ENCODE assay signal across 14 mouse cellular contexts in genomic region chr1:88224029-88224776, GRCm38 (mm10). TPM values are rescaled to one million over a fixed set of nuclear protein-coding genes. Genes with fewer than 3 reads are reported as not detected.
DNase-seq lines count a peak whose midpoint lies in the region; ATAC-seq and TF ChIP-seq lines count a peak whose summit lies in the region.
"Had no signal": no experiment of that assay in that cellular context is flagged by ENCODE, and none has a peak within 500 bp of the region (broad histone marks: within the 10 kb centered on the region; RNA-seq: fewer than 3 reads in every experiment).

No protein-coding gene starts in this region.

- H3K79me2 ChIP-seq in heart, adult 2 months (replicated peaks; ENCODE audit: control insufficient read depth, insufficient read depth, low read length), result no peaks in the 10 kb centered on the region

- H3K4me1 ChIP-seq in heart, adult 2 months (ENCODE audit: control insufficient read depth, insufficient read depth, low read length), result no peaks in the 10 kb centered on the region
- no peaks in the 10 kb centered on the region for H3K4me1 ChIP-seq in heart, embryonic 11.5 days (ENCODE audit: control insufficient read depth, insufficient read depth, low read length)
- H3K4me1 ChIP-seq in lung, adult 2 months (ENCODE audit: control insufficient read depth, insufficient read depth, low read length), result no peaks in the 10 kb centered on the region
- H3K4me1 ChIP-seq in hindbrain, postnatal 0 days (ENCODE audit: insufficient read depth, low read length), result no peaks in the 10 kb centered on the region
- H3K4me1 ChIP-seq: heart, embryonic 15.5 days had no signal

- TF ChIP-seq EP300 in heart, adult 2 months (IDR thresholded peaks at IDR 0.05; ENCODE audit: insufficient read depth, low read depth, low read length), result no peak

- no peaks in the 10 kb centered on the region for H3K27me3 ChIP-seq in heart, adult 2 months (ENCODE audit: control insufficient read depth, insufficient read depth, low read length)
- no peaks in the 10 kb centered on the region for H3K27me3 ChIP-seq in heart, embryonic 11.5 days (ENCODE audit: control insufficient read depth, insufficient read depth, low read length)
- no peaks in the 10 kb centered on the region for H3K27me3 ChIP-seq in hindbrain, postnatal 0 days (ENCODE audit: insufficient read depth, low read length)
- H3K27me3 ChIP-seq: heart, embryonic 15.5 days had no signal

- no peak overlapping the region for H3K4me2 ChIP-seq in heart, embryonic 11.5 days
- no peak overlapping the region for H3K4me2 ChIP-seq in hindbrain, postnatal 0 days (ENCODE audit: low read depth, low read length)
- H3K4me2 ChIP-seq: heart, embryonic 15.5 days; lung, embryonic 14.5 days had no signal

- H3K36me3 ChIP-seq in heart, adult 2 months (ENCODE audit: control insufficient read depth, insufficient read depth, low read length), result no peaks in the 10 kb centered on the region
- H3K36me3 ChIP-seq in heart, embryonic 11.5 days (ENCODE audit: control insufficient read depth, insufficient read depth, low read length), result no peaks in the 10 kb centered on the region
- no peaks in the 10 kb centered on the region for H3K36me3 ChIP-seq in hindbrain, postnatal 0 days (ENCODE audit: insufficient read depth, low read length)
- H3K36me3 ChIP-seq: heart, embryonic 15.5 days had no signal

- intact Hi-C loops in heart, adult 2 months (cut with DNase I), result no loop called here

- TF ChIP-seq CTCF in heart, adult 2 months (IDR thresholded peaks at IDR 0.05), result no peak
- no peak for TF ChIP-seq CTCF in lung, adult 2 months (IDR thresholded peaks at IDR 0.05; ENCODE audit: insufficient read depth, low read length)
- no peak for TF ChIP-seq CTCF in hindbrain, postnatal 0 days (IDR thresholded peaks at IDR 0.05; ENCODE audit: low read depth)

- no peak for ATAC-seq in heart, embryonic 11.5 days (replicated peaks; ENCODE audit: insufficient number of reproducible peaks, low FRiP score, low TSS enrichment)
- ATAC-seq in hindbrain, postnatal 0 days, result no peak

- peak; percentile 24 to 34 for DNase-seq in heart, adult 2 months
- DNase-seq in urinary bladder, adult 2 months (ENCODE audit: low spot score), result peak; percentile 48
- no peak for DNase-seq in urinary bladder, postnatal 10 days (ENCODE audit: low spot score)
- DNase-seq in lung, adult 2 months, result peak; percentile 43
- peak; percentile 31 for DNase-seq in yolk sac, embryonic 10.5 days (ENCODE audit: low spot score)
- no peak for DNase-seq in hindbrain, postnatal 0 days (ENCODE audit: low spot score)
- no peak for DNase-seq in embryo, embryonic 10 days (ENCODE audit: low spot score)
- DNase-seq: cerebellum, adult 8-10 months; layer of hippocampus, postnatal 36 days; lung, embryonic 14.5 days; thymus, postnatal 36 days had no signal

- H3K9ac ChIP-seq in heart, adult 2 months (ENCODE audit: low read depth, low read length), result no peak overlapping the region
- no peak overlapping the region for H3K9ac ChIP-seq in heart, embryonic 11.5 days (ENCODE audit: low read depth, low read length)
- H3K9ac ChIP-seq in hindbrain, postnatal 0 days (replicated peaks; ENCODE audit: low read length), result no peak overlapping the region
- H3K9ac ChIP-seq: heart, embryonic 15.5 days; lung, embryonic 14.5 days had no signal

- no peak overlapping the region for H3K4me3 ChIP-seq in heart, adult 2 months
- no peak overlapping the region for H3K4me3 ChIP-seq in heart, embryonic 11.5 days (ENCODE audit: low read depth, low read length)
- H3K4me3 ChIP-seq in lung, adult 2 months (replicated peaks; ENCODE audit: extremely low read depth, low read depth, low read length), result no peak overlapping the region
- H3K4me3 ChIP-seq in hindbrain, postnatal 0 days (ENCODE audit: low read length), result no peak overlapping the region
- H3K4me3 ChIP-seq: erythroblast, embryonic 14.5 days; heart, embryonic 15.5 days had no signal

- TF ChIP-seq POLR2A in heart, adult 2 months (IDR thresholded peaks at IDR 0.05; ENCODE audit: insufficient read depth, low read depth, low read length), result no peak
- TF ChIP-seq POLR2A in lung, adult 2 months (IDR thresholded peaks at IDR 0.05; ENCODE audit: borderline replicate concordance, extremely low read depth, low read depth, low read length), result no peak

- H3K9me3 ChIP-seq in heart, embryonic 11.5 days (replicated peaks; ENCODE audit: control insufficient read depth, low read length), result peaks cover 41% of the 10 kb centered on the region
- H3K9me3 ChIP-seq in hindbrain, postnatal 0 days (ENCODE audit: low read length), result peaks cover 44% of the 10 kb centered on the region

- no peak overlapping the region for H3K27ac ChIP-seq in heart, adult 2 months
- no peak overlapping the region for H3K27ac ChIP-seq in heart, embryonic 11.5 days (ENCODE audit: low read depth, low read length)
- no peak overlapping the region for H3K27ac ChIP-seq in hindbrain, postnatal 0 days
- H3K27ac ChIP-seq: heart, embryonic 15.5 days had no signal

- 56% methylated on average over 2 of the region's 2 CpGs for WGBS in heart, adult 2 months
- WGBS in heart, embryonic 11.5 days (ENCODE audit: insufficient replicate concordance), result 71% methylated on average over 2 of the region's 2 CpGs
- WGBS in lung, adult 2 months, result 54% methylated on average over 2 of the region's 2 CpGs
- WGBS in hindbrain, postnatal 0 days, result 65% methylated on average over 2 of the region's 2 CpGs

RNA-seq across cellular contexts. Expression of gene Mroh2a, which starts 2.6 kb away (rescaled TPM):
- under 1 TPM in 1 of 2 experiments, not detected in 1; 0.13 TPM for total RNA-seq in heart, adult 2 months (2021)
- 0.06 TPM in 2 replicates for polyA plus RNA-seq in heart, adult 2 months (2012; rRNA removed)
- polyA plus RNA-seq in heart, embryonic 11.5 days (2014; fragmentation: Nextera tagmentation; extraction: Ambion mirVana), result 0.63 and 1.1 TPM in 2 replicates
- 0.24 and 0.29 TPM in 2 replicates for polyA plus RNA-seq in urinary bladder, adult 2 months (2012; rRNA removed)
- 0.17 and 0.20 TPM in 2 replicates for polyA plus RNA-seq in lung, adult 2 months (2012; rRNA removed)
- total RNA-seq in hindbrain, postnatal 0 days (2014; rRNA removed), result 0.16 TPM in 1 of 2 replicates, not detected in the other
- polyA plus RNA-seq in hindbrain, postnatal 0 days (2015; fragmentation: Nextera tagmentation; extraction: Ambion mirVana), result 0.23 and 0.55 TPM in 2 replicates
- polyA plus RNA-seq: erythroblast, embryonic 14.5 days had no signal

RNA-seq across cellular contexts. Expression of gene Ugt1a1, which starts 12.4 kb away (rescaled TPM):
- total RNA-seq in heart, adult 2 months (2021), result not detected
- 0.32 TPM in 1 of 2 replicates, not detected in the other for polyA plus RNA-seq in heart, adult 2 months (2012; rRNA removed)
- not detected in 2 replicates for polyA plus RNA-seq in heart, embryonic 11.5 days (2014; fragmentation: Nextera tagmentation; extraction: Ambion mirVana)
- 9.0 and 11.0 TPM in 2 replicates for polyA plus RNA-seq in urinary bladder, adult 2 months (2012; rRNA removed)
- 0.11 and 1.3 TPM in 2 replicates for polyA plus RNA-seq in lung, adult 2 months (2012; rRNA removed)
- 0.42 TPM in 1 of 2 replicates, not detected in the other for total RNA-seq in hindbrain, postnatal 0 days (2014; rRNA removed)
- 0.09 TPM in 1 of 2 replicates, not detected in the other for polyA plus RNA-seq in hindbrain, postnatal 0 days (2015; fragmentation: Nextera tagmentation; extraction: Ambion mirVana)
- total RNA-seq: layer of hippocampus, postnatal 36 days had no signal
- polyA plus RNA-seq: erythroblast, embryonic 14.5 days; heart, embryonic 15.5 days; lung, embryonic 14.5 days had no signal

RNA-seq across cellular contexts. Expression of gene Dnajb3, which starts 18.6 kb away (rescaled TPM):
- under 1 TPM in 1 of 2 experiments, not detected in 1; 0.23 TPM for total RNA-seq in heart, adult 2 months (2021)
- polyA plus RNA-seq in heart, adult 2 months (2012; rRNA removed), result 0.53 and 0.66 TPM in 2 replicates
- polyA plus RNA-seq in heart, embryonic 11.5 days (2014; fragmentation: Nextera tagmentation; extraction: Ambion mirVana), result 9.6 and 10.4 TPM in 2 replicates
- 1.3 and 1.7 TPM in 2 replicates for polyA plus RNA-seq in urinary bladder, adult 2 months (2012; rRNA removed)
- 1.3 and 1.8 TPM in 2 replicates for polyA plus RNA-seq in lung, adult 2 months (2012; rRNA removed)
- 4.7 and 7.5 TPM in 2 replicates for total RNA-seq in hindbrain, postnatal 0 days (2014; rRNA removed)
- polyA plus RNA-seq in hindbrain, postnatal 0 days (2015; fragmentation: Nextera tagmentation; extraction: Ambion mirVana), result 8.6 and 11.7 TPM in 2 replicates

RNA-seq across cellular contexts. Expression of gene Ugt1a2, which starts 23.8 kb away (rescaled TPM):
- not detected for total RNA-seq in heart, adult 2 months (2021)
- polyA plus RNA-seq in heart, adult 2 months (2012; rRNA removed), result not detected in 2 replicates
- not detected in 2 replicates for polyA plus RNA-seq in heart, embryonic 11.5 days (2014; fragmentation: Nextera tagmentation; extraction: Ambion mirVana)
- 0.77 and 1.6 TPM in 2 replicates for polyA plus RNA-seq in urinary bladder, adult 2 months (2012; rRNA removed)
- 0.11 and 0.12 TPM in 2 replicates for polyA plus RNA-seq in lung, adult 2 months (2012; rRNA removed)
- not detected in 2 replicates for total RNA-seq in hindbrain, postnatal 0 days (2014; rRNA removed)
- not detected in 2 replicates for polyA plus RNA-seq in hindbrain, postnatal 0 days (2015; fragmentation: Nextera tagmentation; extraction: Ambion mirVana)
- total RNA-seq: layer of hippocampus, postnatal 36 days had no signal
- polyA plus RNA-seq: erythroblast, embryonic 14.5 days; heart, embryonic 15.5 days; lung, embryonic 14.5 days had no signal

RNA-seq across cellular contexts. Expression of gene Hjurp, which starts 53.2 kb away (rescaled TPM):
- total RNA-seq in heart, adult 2 months (2021), result 10 to 100 TPM in 1 of 2 experiments, 1 to 10 TPM in 1; 8.7 to 11.5 TPM
- polyA plus RNA-seq in heart, adult 2 months (2012; rRNA removed), result 12.7 and 23.9 TPM in 2 replicates
- 117 and 118 TPM in 2 replicates for polyA plus RNA-seq in heart, embryonic 11.5 days (2014; fragmentation: Nextera tagmentation; extraction: Ambion mirVana)
- 62.9 and 67.6 TPM in 2 replicates for polyA plus RNA-seq in urinary bladder, adult 2 months (2012; rRNA removed)
- polyA plus RNA-seq in lung, adult 2 months (2012; rRNA removed), result 29.4 and 32.1 TPM in 2 replicates
- total RNA-seq in hindbrain, postnatal 0 days (2014; rRNA removed), result 82.8 and 86.3 TPM in 2 replicates
- 47.2 and 47.7 TPM in 2 replicates for polyA plus RNA-seq in hindbrain, postnatal 0 days (2015; fragmentation: Nextera tagmentation; extraction: Ambion mirVana)

Comparison
In these comparisons a context has a peak if more than half of its experiments do, and no peak if none do; other contexts are left out.
1. DNase-seq: peak in heart, adult 2 months (2 of 2), urinary bladder, adult 2 months (single experiment), lung, adult 2 months (single experiment) and yolk sac, embryonic 10.5 days (single experiment); none in urinary bladder, postnatal 10 days (single experiment), hindbrain, postnatal 0 days (single experiment) and embryo, embryonic 10 days (single experiment).